Mouse (Mus musculus): ENCODE results near the gene Tmem145.
A peak's percentile ranks its signal among the peaks of the same experiment; 100 is the strongest.

The Tmem145 gene

GRCm38 (mm10) chr7:25292107-25292506, 13.8 kb upstream of the Tmem145 start:
- DNase-seq (ENCODE audit: low spot score in 2 of 2): no peak

GRCm38 (mm10) chr7:25293191-25293739, 12.6 kb upstream of the Tmem145 start:
- DNase-seq (ENCODE audit: low spot score in 2 of 2): no peak

GRCm38 (mm10) chr7:25294495-25294894, 11.4 kb upstream of the Tmem145 start:
- no peak for DNase-seq (ENCODE audit: low spot score in 2 of 2)

GRCm38 (mm10) chr7:25294960-25295722, 10.8 kb upstream of the Tmem145 start:
- no peak for DNase-seq (ENCODE audit: low spot score in 2 of 2)

- DNase-seq (ENCODE audit: low spot score in 2 of 2): no peak
These were observed 8.9 kb upstream of the Tmem145 start for GRCm38 (mm10) chr7:25296945-25297453.

- DNase-seq (ENCODE audit: low spot score in 2 of 2): peak in 1 of 2 experiments; percentile 46
These were observed 8.2 kb upstream of the Tmem145 start, which contains the start of gene Pafah1b3 for GRCm38 (mm10) chr7:25297454-25298325. Gene Pafah1b3 (minus strand): TSS chr7:25297986.

- no peak for DNase-seq (ENCODE audit: low spot score in 2 of 2)
These were observed 4.8 kb upstream of the Tmem145 start, which contains the start of gene Prr19 for GRCm38 (mm10) chr7:25301063-25301462. Gene Prr19 (plus strand): TSS chr7:25301411.

- no peak for DNase-seq (ENCODE audit: low spot score in 2 of 2)
These were observed 2.8 kb upstream of the Tmem145 start for GRCm38 (mm10) chr7:25303003-25303684.

- DNase-seq (ENCODE audit: low spot score in 2 of 2): no peak
These were observed 2.3 kb upstream of the Tmem145 start for GRCm38 (mm10) chr7:25303685-25304006.

GRCm38 (mm10) chr7:25305481-25305880, 425 bp upstream of the Tmem145 start:
- no peak for DNase-seq (ENCODE audit: low spot score in 2 of 2)

GRCm38 (mm10) chr7:25306614-25306996, 699 bp downstream of the Tmem145 start:
- DNase-seq (ENCODE audit: low spot score in 2 of 2): no peak

GRCm38 (mm10) chr7:25308702-25309318, 2.9 kb downstream of the Tmem145 start:
- no peak for DNase-seq (ENCODE audit: low spot score in 2 of 2)

GRCm38 (mm10) chr7:25309425-25309824, 3.5 kb downstream of the Tmem145 start:
- DNase-seq (ENCODE audit: low spot score in 2 of 2): no peak

- no peak for DNase-seq (ENCODE audit: low spot score in 2 of 2)
These were observed 5.3 kb downstream of the Tmem145 start for GRCm38 (mm10) chr7:25311193-25311592.

GRCm38 (mm10) chr7:25313325-25313724, 7.4 kb downstream of the Tmem145 start:
- DNase-seq (ENCODE audit: low spot score in 2 of 2): no peak

GRCm38 (mm10) chr7:25314606-25315305, 8.8 kb downstream of the Tmem145 start:
- DNase-seq (ENCODE audit: low spot score in 2 of 2): no peak

- no peak for DNase-seq (ENCODE audit: low spot score in 2 of 2)
These were observed 9.6 kb downstream of the Tmem145 start for GRCm38 (mm10) chr7:25315306-25316041.

- DNase-seq (ENCODE audit: low spot score in 2 of 2): peak; percentile 83 to 89
These were observed 10.9 kb downstream of the Tmem145 start, which contains the start of gene Megf8 for GRCm38 (mm10) chr7:25316532-25317445. Gene Megf8 (plus strand): TSS chr7:25317164.
